Mouse (Mus musculus): ENCODE measurements around the gene Tmem56. TPM values are rescaled to one million over a fixed set of nuclear protein-coding genes. Genes with fewer than 3 reads are reported as not detected.

Tmem56 gene
- polyA plus RNA-seq, 1 experiment from 2014 or later = 2.3 TPM

GRCm38 (mm10) chr3:121156043-121156442 lies 126.9 kb downstream of the Tmem56 start:
- Histone ChIP-seq H3K4me1 (replicated peaks) (no peaks in the 10 kb centered on the region), H3K9me3 (replicated peaks) (no peaks in the 10 kb centered on the region; the same call in 1 of the 2 replicates), H3K9ac (no peak overlapping the region), H3K27ac (ENCODE audit: poor library complexity, severe bottlenecking) (no peak overlapping the region), H3K36me3 (no peaks in the 10 kb centered on the region), H3K4me2 (no peak overlapping the region), H3K27me3 (replicated peaks) (no peaks in the 10 kb centered on the region), H3K4me3 (no peak overlapping the region)
- WGBS = 44% methylated on average over 7 of the region's 7 CpGs
- no peak for ATAC-seq (ENCODE audit: insufficient number of reproducible peaks, low FRiP score)

Other genes starting within 250 kb of the Tmem56 start
- 4.1 and 5.2 TPM in 2 replicates for gene Rwdd3, start 111.4 kb downstream of the Tmem56 start, polyA plus RNA-seq (2016; fragmentation: Nextera tagmentation; extraction: Ambion mirVana)
- 36.4 and 39.5 TPM in 2 replicates for gene Alg14, start 8.7 kb upstream of the Tmem56 start, polyA plus RNA-seq (2016; fragmentation: Nextera tagmentation; extraction: Ambion mirVana)
- 455 and 460 TPM in 2 replicates for gene Cnn3, start 143.4 kb upstream of the Tmem56 start, polyA plus RNA-seq (2016; fragmentation: Nextera tagmentation; extraction: Ambion mirVana)
- 0.55 and 1.1 TPM in 2 replicates for gene Slc44a3, start 249.3 kb upstream of the Tmem56 start, polyA plus RNA-seq (2016; fragmentation: Nextera tagmentation; extraction: Ambion mirVana)

Data from heart, embryonic 12.5 days (tissue).